Mouse (Mus musculus): ENCODE measurements around the gene Emp2.

Gene Emp2

GRCm38 (mm10) chr16:10313646-10314088 lies at the start of gene Emp2:
Gene Emp2, minus strand, starts transcription at chr16:10313968.
- in situ Hi-C loops (cut with MboI; ENCODE audit: low pct_unique_long_range_greater_than_20kb in 1 of 2, low sequenced_read_pairs in 2 of 2, unreplicated experiment in 1 of 2) = no loop called here

- in situ Hi-C loops (cut with MboI; ENCODE audit: low pct_unique_long_range_greater_than_20kb in 1 of 2, low sequenced_read_pairs in 2 of 2, unreplicated experiment in 1 of 2) = no loop called here
Measured at GRCm38 (mm10) chr16:10363061-10363460, 49.3 kb upstream of the Emp2 start.

- in situ Hi-C loops (cut with MboI; ENCODE audit: low pct_unique_long_range_greater_than_20kb in 1 of 2, low sequenced_read_pairs in 2 of 2, unreplicated experiment in 1 of 2) = no loop called here
Measured at GRCm38 (mm10) chr16:10359241-10359640, 45.5 kb upstream of the Emp2 start.

GRCm38 (mm10) chr16:10358010-10358934 lies 44.5 kb upstream of the Emp2 start:
- in situ Hi-C loops (cut with MboI; ENCODE audit: low pct_unique_long_range_greater_than_20kb in 1 of 2, low sequenced_read_pairs in 2 of 2, unreplicated experiment in 1 of 2) = no loop called here

- in situ Hi-C loops (cut with MboI; ENCODE audit: low pct_unique_long_range_greater_than_20kb in 1 of 2, low sequenced_read_pairs in 2 of 2, unreplicated experiment in 1 of 2) = no loop called here
Measured at GRCm38 (mm10) chr16:10355004-10355403, 41.2 kb upstream of the Emp2 start.

GRCm38 (mm10) chr16:10351050-10351636 lies 37.4 kb upstream of the Emp2 start:
- in situ Hi-C loops (cut with MboI; ENCODE audit: low pct_unique_long_range_greater_than_20kb in 1 of 2, low sequenced_read_pairs in 2 of 2, unreplicated experiment in 1 of 2) = no loop called here

GRCm38 (mm10) chr16:10349876-10350275 lies 36.1 kb upstream of the Emp2 start:
- in situ Hi-C loops (cut with MboI; ENCODE audit: low pct_unique_long_range_greater_than_20kb in 1 of 2, low sequenced_read_pairs in 2 of 2, unreplicated experiment in 1 of 2) = no loop called here

- in situ Hi-C loops (cut with MboI; ENCODE audit: low pct_unique_long_range_greater_than_20kb in 1 of 2, low sequenced_read_pairs in 2 of 2, unreplicated experiment in 1 of 2) = no loop called here
Measured at GRCm38 (mm10) chr16:10349436-10349835, 35.7 kb upstream of the Emp2 start.

GRCm38 (mm10) chr16:10347551-10347950 lies 33.8 kb upstream of the Emp2 start:
- in situ Hi-C loops (cut with MboI; ENCODE audit: low pct_unique_long_range_greater_than_20kb in 1 of 2, low sequenced_read_pairs in 2 of 2, unreplicated experiment in 1 of 2) = no loop called here

GRCm38 (mm10) chr16:10341110-10341509 lies 27.3 kb upstream of the Emp2 start:
- in situ Hi-C loops (cut with MboI; ENCODE audit: low pct_unique_long_range_greater_than_20kb in 1 of 2, low sequenced_read_pairs in 2 of 2, unreplicated experiment in 1 of 2) = no loop called here

- in situ Hi-C loops (cut with MboI; ENCODE audit: low pct_unique_long_range_greater_than_20kb in 1 of 2, low sequenced_read_pairs in 2 of 2, unreplicated experiment in 1 of 2) = no loop called here
Measured at GRCm38 (mm10) chr16:10339930-10340329, 26.2 kb upstream of the Emp2 start.

GRCm38 (mm10) chr16:10338601-10339000 lies 24.8 kb upstream of the Emp2 start:
- in situ Hi-C loops (cut with MboI; ENCODE audit: low pct_unique_long_range_greater_than_20kb in 1 of 2, low sequenced_read_pairs in 2 of 2, unreplicated experiment in 1 of 2) = no loop called here

- in situ Hi-C loops (cut with MboI; ENCODE audit: low pct_unique_long_range_greater_than_20kb in 1 of 2, low sequenced_read_pairs in 2 of 2, unreplicated experiment in 1 of 2) = no loop called here
Measured at GRCm38 (mm10) chr16:10337422-10338197, 23.8 kb upstream of the Emp2 start.

- in situ Hi-C loops (cut with MboI; ENCODE audit: low pct_unique_long_range_greater_than_20kb in 1 of 2, low sequenced_read_pairs in 2 of 2, unreplicated experiment in 1 of 2) = no loop called here
Measured at GRCm38 (mm10) chr16:10336454-10337421, 23.0 kb upstream of the Emp2 start.

- in situ Hi-C loops (cut with MboI; ENCODE audit: low pct_unique_long_range_greater_than_20kb in 1 of 2, low sequenced_read_pairs in 2 of 2, unreplicated experiment in 1 of 2) = no loop called here
Measured at GRCm38 (mm10) chr16:10335953-10336352, 22.2 kb upstream of the Emp2 start.

- in situ Hi-C loops (cut with MboI; ENCODE audit: low pct_unique_long_range_greater_than_20kb in 1 of 2, low sequenced_read_pairs in 2 of 2, unreplicated experiment in 1 of 2) = no loop called here
Measured at GRCm38 (mm10) chr16:10332732-10333131, 19.0 kb upstream of the Emp2 start.

- in situ Hi-C loops (cut with MboI; ENCODE audit: low pct_unique_long_range_greater_than_20kb in 1 of 2, low sequenced_read_pairs in 2 of 2, unreplicated experiment in 1 of 2) = no loop called here
Measured at GRCm38 (mm10) chr16:10330586-10331495, 17.1 kb upstream of the Emp2 start.

All from mouse embryonic stem cell (cell line).